Mouse (Mus musculus) embryo, embryonic 10 days (tissue): ENCODE measurements around the gene Afg1l.

Experiments
- DNase-seq: peaks from one replicate; pipeline ENCODE4 v3.0.0-alpha.2; 2015; ENCODE audit warnings: low spot score

Afg1l gene

DNA sequence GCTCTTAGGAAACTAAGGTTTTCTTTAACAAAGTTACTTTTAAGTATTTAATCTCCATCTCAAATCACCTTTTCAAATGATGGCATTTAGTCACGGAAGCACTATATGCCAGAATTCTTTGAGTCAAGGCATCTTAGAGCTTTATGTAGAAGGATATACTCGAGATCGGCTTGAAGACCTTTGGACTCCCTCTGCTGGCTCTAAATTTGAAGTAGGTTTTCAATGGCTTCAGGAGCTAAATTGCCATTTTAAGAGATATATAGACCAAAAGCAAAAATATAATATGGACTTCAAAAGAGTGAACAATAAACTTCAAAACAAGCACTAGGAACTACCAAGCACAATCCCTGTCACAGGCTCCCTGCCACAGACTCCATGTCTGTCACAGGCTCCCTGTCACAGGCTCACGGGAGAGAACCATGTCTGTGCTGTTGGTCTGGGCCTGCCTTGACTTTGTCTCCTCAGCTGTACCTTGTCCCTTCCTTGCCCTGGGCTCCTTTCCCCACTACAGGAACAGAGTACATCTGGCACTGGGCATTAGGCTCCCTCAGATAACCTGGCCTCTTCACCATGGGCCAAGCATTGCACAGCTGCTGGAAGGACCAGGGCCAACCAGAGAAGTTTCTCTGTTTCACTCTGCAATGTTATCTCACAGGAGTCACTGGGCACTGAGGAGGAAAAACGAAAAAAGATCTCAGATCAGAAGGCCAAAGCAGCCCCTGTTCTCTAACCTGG lies 210.4 kb downstream of the Afg1l start:
- DNase-seq = no peak

DNA sequence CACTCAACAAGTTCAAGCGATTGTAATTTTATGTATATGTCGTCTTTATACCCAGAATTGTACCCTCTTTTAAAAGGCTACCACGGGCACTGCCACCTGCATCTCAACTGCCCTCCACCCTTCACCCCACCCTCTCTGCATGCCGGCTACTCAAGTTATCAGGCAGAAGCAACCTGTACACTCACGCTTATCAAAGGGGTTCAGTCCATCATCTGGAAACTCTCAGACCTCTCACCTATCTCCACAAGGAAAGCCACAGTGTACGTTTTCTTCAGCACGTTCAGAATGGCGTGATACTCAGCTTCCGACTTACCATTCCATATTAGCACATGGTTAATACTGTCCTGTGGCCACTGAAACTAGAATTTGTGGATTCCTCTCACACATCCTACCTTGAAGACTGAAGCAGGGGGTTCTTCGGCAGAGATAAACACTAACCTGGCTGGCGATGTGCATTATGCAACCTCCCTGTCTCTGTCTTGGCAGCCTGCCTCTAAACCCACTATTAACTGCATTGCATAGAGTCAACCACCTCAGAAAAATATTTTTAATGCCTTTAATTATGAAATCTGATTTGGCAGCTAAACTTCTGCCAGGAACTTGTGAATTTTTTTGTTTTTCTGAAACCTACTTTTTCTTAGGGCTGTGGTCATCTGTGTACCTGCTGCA lies 213.2 kb downstream of the Afg1l start:
- DNase-seq = peak; percentile 21

DNA sequence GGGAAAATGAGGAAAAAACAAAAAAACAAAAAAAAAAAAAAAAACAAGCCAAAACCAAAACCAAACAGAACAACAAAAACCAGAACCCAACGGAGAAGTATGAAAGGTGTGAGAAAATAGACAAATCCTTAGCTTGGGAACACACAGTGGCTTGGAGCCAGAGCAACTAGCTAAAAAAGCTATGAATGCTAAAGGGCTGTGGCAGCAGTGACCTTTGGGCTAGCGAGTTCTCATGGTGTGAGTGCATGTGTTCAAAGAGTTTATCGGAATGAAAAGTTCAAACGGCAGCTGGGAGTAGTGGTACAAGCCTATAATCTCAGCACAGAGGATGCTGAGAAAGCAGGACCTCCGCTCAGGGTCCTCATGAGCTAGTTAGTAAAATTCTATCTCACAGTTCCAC lies 214.2 kb downstream of the Afg1l start:
- no peak for DNase-seq

- DNase-seq = no peak
Observed at GRCm38 (mm10) chr10:42263701-42264100, 214.7 kb downstream of the Afg1l start.
